Mouse (Mus musculus): ENCODE measurements at regions not wholly inside any gene's neighbourhood (a gene's known extent, or its start where the extent isn't known, plus 50 kb on each side); places are given as distances from the start of the nearest gene placed in this dataset.

- peak; percentile 71 to 80 for DNase-seq
Observed at GRCm38 (mm10) chr13:107469491-107470276, 447.8 kb upstream of the Kif2a start.

- no peak for DNase-seq
Observed at GRCm38 (mm10) chr13:107462791-107463190, 440.9 kb upstream of the Kif2a start.

GRCm38 (mm10) chr13:107461048-107461912 is 439.4 kb upstream of the Kif2a start:
- DNase-seq = peak; percentile 68 to 79

GRCm38 (mm10) chr13:107458730-107459129 is 436.8 kb upstream of the Kif2a start:
- DNase-seq = no peak

GRCm38 (mm10) chr13:107457270-107457669 is 435.3 kb upstream of the Kif2a start:
- DNase-seq = no peak

GRCm38 (mm10) chr13:107456394-107456793 is 434.5 kb upstream of the Kif2a start:
- no peak for DNase-seq

- peak; percentile 4 to 25 for DNase-seq
Observed at GRCm38 (mm10) chr13:107449598-107450179, 427.8 kb upstream of the Kif2a start.

- DNase-seq = no peak
Observed at GRCm38 (mm10) chr13:107447813-107448212, 425.9 kb upstream of the Kif2a start.

- DNase-seq = peak in 1 of 2 experiments; percentile 6
Observed at GRCm38 (mm10) chr13:107419363-107420155, 397.6 kb upstream of the Kif2a start.

- no peak for DNase-seq
Observed at GRCm38 (mm10) chr13:107410267-107410666, 388.3 kb upstream of the Kif2a start.

GRCm38 (mm10) chr13:107407674-107408026 is 385.7 kb upstream of the Kif2a start:
- no peak for DNase-seq

- DNase-seq = no peak
Observed at GRCm38 (mm10) chr13:107406977-107407673, 385.2 kb upstream of the Kif2a start.

- no peak for DNase-seq
Observed at GRCm38 (mm10) chr13:107398621-107399363, 376.9 kb upstream of the Kif2a start.

GRCm38 (mm10) chr13:107396036-107396435 is 374.1 kb upstream of the Kif2a start:
- peak in 1 of 2 experiments; percentile 5 for DNase-seq

GRCm38 (mm10) chr13:107394451-107394850 is 372.5 kb upstream of the Kif2a start:
- DNase-seq = no peak

GRCm38 (mm10) chr13:107389535-107390150 is 367.7 kb upstream of the Kif2a start:
- DNase-seq = no peak

- DNase-seq = no peak
Observed at GRCm38 (mm10) chr13:107389074-107389473, 367.1 kb upstream of the Kif2a start.

- no peak for DNase-seq
Observed at GRCm38 (mm10) chr13:107378076-107378475, 356.1 kb upstream of the Kif2a start.

- DNase-seq = no peak
Observed at GRCm38 (mm10) chr13:107372666-107373065, 350.7 kb upstream of the Kif2a start.
